Mouse (Mus musculus): Measurements from ENCODE around the gene Gm10217.
A peak's percentile ranks its signal among the peaks of the same experiment; 100 is the strongest.

Gm10217 gene

GRCm38 (mm10) chr8:9863951-9864350 lies at the start of gene Gm10217:
Gm10217 (plus strand) TSS chr8:9864251.
- no peak for DNase-seq (ENCODE audit: low spot score)

- no peak for DNase-seq (ENCODE audit: low spot score)
Measured at GRCm38 (mm10) chr8:9824770-9825169, 39.3 kb upstream of the Gm10217 start.

GRCm38 (mm10) chr8:9840257-9840656 lies 23.8 kb upstream of the Gm10217 start:
- DNase-seq (ENCODE audit: low spot score), result no peak

- no peak for DNase-seq (ENCODE audit: low spot score)
Measured at GRCm38 (mm10) chr8:9859286-9859685, 4.8 kb upstream of the Gm10217 start.

- no peak for DNase-seq (ENCODE audit: low spot score)
Measured at GRCm38 (mm10) chr8:9860539-9861203, 3.4 kb upstream of the Gm10217 start.

- DNase-seq (ENCODE audit: low spot score), result peak; percentile 15
Measured at GRCm38 (mm10) chr8:9865150-9865549, 1.1 kb downstream of the Gm10217 start.

- no peak for DNase-seq (ENCODE audit: low spot score)
Measured at GRCm38 (mm10) chr8:9868094-9868493, 4.0 kb downstream of the Gm10217 start.

- DNase-seq (ENCODE audit: low spot score), result no peak
Measured at GRCm38 (mm10) chr8:9876241-9876640, 12.2 kb downstream of the Gm10217 start.

- DNase-seq (ENCODE audit: low spot score), result no peak
Measured at GRCm38 (mm10) chr8:9879921-9880320, 15.9 kb downstream of the Gm10217 start.

- DNase-seq (ENCODE audit: low spot score), result no peak
Measured at GRCm38 (mm10) chr8:9886714-9887113, 22.7 kb downstream of the Gm10217 start.

- DNase-seq (ENCODE audit: low spot score), result no peak
Measured at GRCm38 (mm10) chr8:9899199-9899598, 35.1 kb downstream of the Gm10217 start.

GRCm38 (mm10) chr8:9899673-9900072 lies 35.6 kb downstream of the Gm10217 start:
- DNase-seq (ENCODE audit: low spot score), result no peak

All from left cerebral cortex, adult 11 months (tissue).